Mouse (Mus musculus) frontal cortex, postnatal 14 days (tissue): ENCODE measurements around the gene Slc12a9.
A peak's percentile ranks its signal among the peaks of the same experiment; 100 is the strongest.

Experiments used
- DNase-seq, 2 experiments: peaks; one replicate each; pipeline ENCODE4 v3.0.0; 2022; ENCODE audit warnings: low spot score in 2 of 2

Gene Slc12a9

GRCm38 (mm10) chr5:137313466-137314192 lies 19.8 kb downstream of the Slc12a9 start:
- DNase-seq, result no peak

- DNase-seq, result no peak
Observed at GRCm38 (mm10) chr5:137308356-137308755, 25.0 kb downstream of the Slc12a9 start.

- DNase-seq, result peak; percentile 88 to 90
Observed at GRCm38 (mm10) chr5:137307071-137307912, 26.1 kb downstream of the Slc12a9 start, which contains the start of gene Srrt. TSS of gene Srrt (minus strand) at chr5:137307674.

GRCm38 (mm10) chr5:137306439-137307005 lies 26.9 kb downstream of the Slc12a9 start:
- DNase-seq, result no peak

- DNase-seq, result no peak
Observed at GRCm38 (mm10) chr5:137305822-137306221, 27.6 kb downstream of the Slc12a9 start.

GRCm38 (mm10) chr5:137304816-137305215 lies 28.6 kb downstream of the Slc12a9 start:
- DNase-seq, result no peak

- DNase-seq, result no peak
Observed at GRCm38 (mm10) chr5:137304165-137304564, 29.2 kb downstream of the Slc12a9 start.

GRCm38 (mm10) chr5:137303609-137304008 lies 29.8 kb downstream of the Slc12a9 start:
- DNase-seq, result no peak

- no peak for DNase-seq
Observed at GRCm38 (mm10) chr5:137301253-137301652, 32.1 kb downstream of the Slc12a9 start.

GRCm38 (mm10) chr5:137299240-137299639 lies 34.2 kb downstream of the Slc12a9 start:
- DNase-seq, result no peak

- DNase-seq, result no peak
Observed at GRCm38 (mm10) chr5:137297126-137297525, 36.3 kb downstream of the Slc12a9 start.

GRCm38 (mm10) chr5:137295712-137296111 lies 37.7 kb downstream of the Slc12a9 start:
- DNase-seq, result no peak

- no peak for DNase-seq
Observed at GRCm38 (mm10) chr5:137295296-137295695, 38.1 kb downstream of the Slc12a9 start.

- no peak for DNase-seq
Observed at GRCm38 (mm10) chr5:137294744-137295093, 38.7 kb downstream of the Slc12a9 start.

- peak; percentile 94 for DNase-seq
Observed at GRCm38 (mm10) chr5:137293839-137294743, 39.3 kb downstream of the Slc12a9 start, which contains the start of gene Ufsp1. TSS of gene Ufsp1 (plus strand) at chr5:137294629.

GRCm38 (mm10) chr5:137293282-137293681 lies 40.1 kb downstream of the Slc12a9 start:
- peak in 1 of 2 experiments; percentile 53 for DNase-seq

- DNase-seq, result no peak
Observed at GRCm38 (mm10) chr5:137291381-137291926, 41.9 kb downstream of the Slc12a9 start.

- DNase-seq, result peak in 1 of 2 experiments; percentile 38
Observed at GRCm38 (mm10) chr5:137290677-137291076, 42.7 kb downstream of the Slc12a9 start.

GRCm38 (mm10) chr5:137289591-137290365 lies 43.6 kb downstream of the Slc12a9 start:
- no peak for DNase-seq

- peak; percentile 69 to 70 for DNase-seq
Observed at GRCm38 (mm10) chr5:137288999-137289470, 44.4 kb downstream of the Slc12a9 start.
